Mouse (Mus musculus) spleen, postnatal 4 days (tissue): ENCODE results near the gene Phactr1.
A peak's percentile ranks its signal among the peaks of the same experiment; 100 is the strongest.

Experiments used
- DNase-seq, 2 experiments: peaks; one replicate each; pipeline ENCODE4 v3.0.0; 2022; ENCODE audit warnings: low spot score in 2 of 2

Gene Phactr1

GRCm38 (mm10) chr13:43030222-43030621, 349.8 kb downstream of the Phactr1 start:
- DNase-seq: no peak

DNA sequence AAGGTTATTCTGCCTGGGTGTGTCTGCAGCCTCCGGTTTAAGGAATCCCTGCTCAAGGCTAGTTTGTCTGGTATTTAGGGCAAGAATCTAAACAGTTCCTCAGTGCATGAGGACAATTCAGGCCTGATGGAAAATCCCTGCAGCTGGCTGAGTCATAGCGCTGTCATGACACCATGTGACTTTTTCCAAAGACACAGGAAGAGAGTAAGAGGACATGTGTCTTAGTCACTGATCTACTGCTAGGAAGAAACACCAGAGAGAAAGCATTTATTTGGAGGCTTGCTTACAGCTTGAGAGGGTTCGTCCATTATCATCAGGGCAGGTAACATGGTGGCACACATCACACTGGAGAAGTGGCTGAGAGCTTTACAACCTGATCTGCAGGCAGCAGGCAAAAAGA, 352.0 kb downstream of the Phactr1 start:
- no peak for DNase-seq

DNA sequence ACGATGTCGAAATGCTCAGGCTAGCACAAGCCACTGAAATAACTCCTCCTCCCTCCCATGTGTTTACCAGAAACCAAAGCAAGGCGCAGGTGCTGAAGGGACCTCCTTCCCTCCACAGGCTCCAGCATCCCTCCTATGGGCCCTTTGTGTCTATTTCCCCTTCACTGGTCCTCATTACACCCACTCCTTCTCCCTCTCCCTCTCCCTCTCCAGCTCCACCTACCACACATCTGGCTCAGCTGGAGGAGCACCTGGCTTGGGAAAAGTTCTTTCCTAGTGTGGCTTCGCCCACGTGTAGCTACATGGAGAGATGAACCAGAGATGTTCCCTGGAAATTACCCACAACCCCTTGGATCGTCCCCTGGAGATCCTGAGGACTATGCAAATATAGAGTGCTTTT, 356.1 kb downstream of the Phactr1 start:
- DNase-seq: no peak

- no peak for DNase-seq
These were observed 362.3 kb downstream of the Phactr1 start for GRCm38 (mm10) chr13:43042766-43043165.

DNA sequence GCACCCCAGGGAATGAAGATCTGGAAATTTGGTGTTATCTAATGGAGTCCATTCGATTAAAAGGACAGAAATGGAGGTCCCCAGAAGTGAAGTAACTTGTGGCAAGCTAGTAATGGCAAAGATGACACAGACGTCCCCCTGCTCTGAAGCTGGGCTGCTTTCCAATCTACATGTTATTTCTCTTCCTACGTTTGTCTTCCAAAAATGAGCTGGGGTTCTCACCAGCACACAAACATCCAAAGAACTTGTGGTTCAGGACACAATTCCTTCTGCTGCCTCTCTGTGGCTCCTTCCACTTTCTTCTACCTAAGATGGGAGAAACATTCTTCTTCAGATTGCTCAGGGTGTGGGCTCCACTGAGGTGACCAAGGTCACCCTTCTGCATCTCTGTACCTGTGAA, 368.1 kb downstream of the Phactr1 start:
- no peak for DNase-seq

- peak in 1 of 2 experiments; percentile 51 for DNase-seq
These were observed 372.8 kb downstream of the Phactr1 start for GRCm38 (mm10) chr13:43053201-43053600.

DNA sequence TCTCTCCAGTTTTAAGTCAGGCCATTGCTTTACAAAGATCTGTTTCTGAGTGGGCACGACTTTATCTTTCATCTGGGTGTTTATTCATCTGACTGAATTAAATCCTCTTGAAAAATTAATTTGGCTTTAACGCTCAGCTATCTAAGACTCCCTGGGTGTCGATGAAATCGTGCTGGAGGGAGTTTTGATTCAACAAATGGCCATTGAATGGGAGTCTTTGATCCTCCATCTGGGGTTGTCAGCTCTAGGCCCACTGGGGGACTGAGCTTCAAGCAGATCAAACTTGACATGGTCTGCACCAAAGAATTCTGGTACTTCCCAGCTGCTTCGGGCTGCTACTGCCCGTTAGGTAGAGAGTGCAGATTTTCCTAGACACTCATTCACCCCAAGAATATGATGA, 374.7 kb downstream of the Phactr1 start:
- no peak for DNase-seq

DNA sequence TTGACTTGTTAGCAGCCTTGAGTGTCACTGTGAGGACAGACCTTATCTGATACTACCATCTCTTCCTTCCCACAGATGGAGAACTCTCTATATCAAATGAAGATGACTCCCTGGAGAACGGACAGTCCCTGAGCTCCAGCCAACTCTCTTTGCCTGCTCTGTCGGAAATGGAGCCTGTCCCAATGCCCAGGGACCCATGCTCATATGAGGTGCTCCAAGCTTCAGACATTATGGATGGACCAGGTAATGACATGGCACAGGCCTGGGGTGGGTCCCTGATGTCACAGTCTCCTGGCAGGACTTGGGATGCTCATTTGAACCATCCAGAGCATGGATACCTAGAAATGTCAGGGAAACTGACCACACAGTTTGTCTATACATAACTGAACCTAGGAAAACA, 376.7 kb downstream of the Phactr1 start:
- peak in 1 of 2 experiments; percentile 50 for DNase-seq

GRCm38 (mm10) chr13:43063355-43063754, 382.9 kb downstream of the Phactr1 start:
- no peak for DNase-seq

- DNase-seq: no peak
These were observed 388.4 kb downstream of the Phactr1 start for GRCm38 (mm10) chr13:43068716-43069265.

- DNase-seq: no peak
These were observed 390.1 kb downstream of the Phactr1 start for GRCm38 (mm10) chr13:43070496-43070895.

DNA sequence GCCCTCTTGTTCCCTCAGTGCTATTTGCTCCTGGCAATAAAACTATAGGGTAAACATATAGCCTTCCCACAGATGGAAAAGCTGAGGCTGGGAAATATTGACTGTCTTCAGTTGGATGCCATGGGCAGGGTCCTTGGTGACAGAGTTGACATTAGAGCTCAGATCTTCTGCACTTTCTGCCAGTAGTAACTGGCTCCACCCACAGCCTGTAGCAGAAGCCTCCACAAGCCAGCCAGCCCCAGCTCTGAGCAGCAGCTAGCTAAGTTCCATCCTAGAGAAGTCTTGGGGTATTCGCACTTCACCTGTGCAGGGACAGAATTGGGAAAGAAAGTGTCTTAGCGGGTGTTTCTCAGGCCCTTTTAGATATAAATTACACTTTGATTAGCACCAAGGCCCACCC, 390.5 kb downstream of the Phactr1 start:
- no peak for DNase-seq

- DNase-seq: no peak
These were observed 395.0 kb downstream of the Phactr1 start for GRCm38 (mm10) chr13:43075456-43075855.

- no peak for DNase-seq
These were observed 397.1 kb downstream of the Phactr1 start for GRCm38 (mm10) chr13:43077485-43077884.

- no peak for DNase-seq
These were observed 404.8 kb downstream of the Phactr1 start for GRCm38 (mm10) chr13:43085226-43085625.

DNA sequence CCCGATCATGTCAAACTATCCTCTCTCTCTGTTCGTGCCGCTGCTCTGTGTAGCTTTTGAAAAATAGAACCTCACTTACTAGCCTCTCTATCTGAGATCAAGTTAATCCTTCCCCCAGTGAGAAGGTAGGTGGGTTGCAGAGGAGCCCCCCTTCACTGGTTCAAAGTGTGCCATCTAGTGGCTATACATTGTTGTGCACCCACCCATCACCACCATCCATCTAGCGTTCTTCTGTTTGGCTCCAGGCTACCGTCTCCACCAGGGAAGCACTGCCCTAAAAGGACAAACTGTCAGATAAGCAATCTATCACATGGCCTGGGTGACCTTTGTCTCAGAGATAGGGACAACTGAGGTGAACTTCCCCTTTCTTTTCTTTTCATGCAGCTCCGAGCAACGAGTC, 413.9 kb downstream of the Phactr1 start:
- DNase-seq: no peak

DNA sequence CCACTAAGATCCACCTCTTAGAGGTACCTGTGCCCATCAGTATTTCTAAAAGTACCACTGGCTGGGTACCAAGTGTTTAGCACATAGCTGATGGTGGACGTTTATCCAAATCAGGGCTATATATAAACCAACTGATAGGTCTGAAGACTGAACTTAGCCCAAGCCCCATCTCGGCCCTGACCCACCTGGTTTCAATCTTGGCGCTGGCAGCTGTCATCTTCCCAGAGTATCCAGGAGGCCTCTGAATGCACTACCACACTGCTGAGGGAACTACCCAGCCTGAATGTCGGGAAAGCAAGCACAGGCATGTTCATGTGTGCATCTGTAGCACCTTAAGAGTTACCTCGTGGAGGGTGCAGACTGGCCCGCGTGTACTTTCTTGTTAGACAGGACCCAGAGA, 422.5 kb downstream of the Phactr1 start:
- DNase-seq: no peak

DNA sequence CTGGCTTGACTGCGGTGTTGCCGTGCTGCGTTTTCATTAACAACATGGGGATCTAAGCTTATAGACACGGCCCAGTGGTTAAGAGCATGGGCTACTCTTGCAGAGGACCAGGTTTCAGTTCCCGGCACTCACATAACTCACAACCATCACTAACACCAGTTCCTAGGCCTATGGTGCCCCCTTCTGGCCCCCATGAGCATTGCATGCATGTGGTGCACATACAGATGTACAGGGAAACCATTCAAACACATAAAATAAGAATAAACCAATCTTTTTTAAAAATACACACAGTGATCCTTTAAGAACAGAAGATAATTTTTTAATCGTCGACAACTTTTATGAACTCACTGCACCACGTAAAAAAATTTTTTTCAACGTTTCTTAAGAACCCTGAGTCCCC, 424.1 kb downstream of the Phactr1 start:
- DNase-seq: no peak

DNA sequence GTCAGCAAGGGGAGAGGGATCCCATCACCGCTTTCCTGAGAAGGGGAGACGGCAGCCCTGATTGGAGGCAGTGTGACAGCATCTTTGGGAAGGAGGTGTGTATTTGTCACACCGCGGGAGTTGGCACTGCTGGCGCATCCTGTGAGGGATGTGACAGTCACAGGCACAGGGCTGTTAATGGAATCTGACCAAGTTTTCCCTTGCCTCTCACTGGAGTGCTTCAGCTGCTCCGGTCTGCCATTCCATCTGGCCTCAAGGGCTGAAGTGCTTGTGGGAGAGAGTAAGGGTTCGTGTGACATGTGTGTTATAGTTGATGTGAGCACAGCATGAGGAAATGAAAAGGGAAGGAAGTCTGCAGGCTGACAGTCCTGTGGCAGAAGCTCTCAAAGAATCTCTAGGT, 431.9 kb downstream of the Phactr1 start:
- no peak for DNase-seq

DNA sequence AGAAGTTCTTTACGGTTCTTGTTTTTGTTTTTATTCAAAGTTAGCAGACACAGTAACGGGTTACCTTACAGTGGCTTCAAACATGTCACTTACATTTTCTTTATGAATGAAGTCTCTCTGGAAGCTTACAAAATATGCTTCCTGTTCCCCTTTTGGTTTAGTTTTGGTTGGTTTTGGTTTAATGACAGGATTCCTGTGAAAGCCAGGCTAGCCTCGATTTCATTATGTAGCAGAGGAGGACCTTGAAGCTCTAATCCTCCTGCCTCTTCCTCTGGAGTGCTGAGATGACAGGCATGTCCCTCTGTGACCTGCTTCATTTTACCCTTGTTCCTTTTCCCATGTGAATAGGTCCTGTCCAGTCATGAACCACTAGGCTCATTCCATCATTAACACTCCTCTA, 432.3 kb downstream of the Phactr1 start:
- no peak for DNase-seq

DNA sequence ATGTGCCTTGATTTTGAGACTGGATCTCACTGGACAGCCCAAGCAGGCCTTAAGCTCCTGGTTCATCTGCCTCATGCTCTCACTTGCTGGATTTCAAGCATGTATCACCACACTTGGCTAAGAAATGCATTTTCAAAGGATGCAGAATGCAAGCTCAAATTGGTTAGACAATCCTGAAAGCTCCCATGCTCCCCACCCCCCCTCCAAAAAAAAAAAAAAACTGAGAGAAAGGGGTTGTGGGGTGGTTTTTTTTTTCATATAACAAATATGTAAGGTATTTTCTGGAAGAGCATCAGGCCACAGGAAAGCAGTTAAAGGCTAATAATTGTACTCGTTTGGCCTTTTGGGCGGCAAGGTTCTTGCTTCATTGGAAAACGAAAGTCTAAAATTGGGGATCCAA, 432.7 kb downstream of the Phactr1 start:
- DNase-seq: no peak

DNA sequence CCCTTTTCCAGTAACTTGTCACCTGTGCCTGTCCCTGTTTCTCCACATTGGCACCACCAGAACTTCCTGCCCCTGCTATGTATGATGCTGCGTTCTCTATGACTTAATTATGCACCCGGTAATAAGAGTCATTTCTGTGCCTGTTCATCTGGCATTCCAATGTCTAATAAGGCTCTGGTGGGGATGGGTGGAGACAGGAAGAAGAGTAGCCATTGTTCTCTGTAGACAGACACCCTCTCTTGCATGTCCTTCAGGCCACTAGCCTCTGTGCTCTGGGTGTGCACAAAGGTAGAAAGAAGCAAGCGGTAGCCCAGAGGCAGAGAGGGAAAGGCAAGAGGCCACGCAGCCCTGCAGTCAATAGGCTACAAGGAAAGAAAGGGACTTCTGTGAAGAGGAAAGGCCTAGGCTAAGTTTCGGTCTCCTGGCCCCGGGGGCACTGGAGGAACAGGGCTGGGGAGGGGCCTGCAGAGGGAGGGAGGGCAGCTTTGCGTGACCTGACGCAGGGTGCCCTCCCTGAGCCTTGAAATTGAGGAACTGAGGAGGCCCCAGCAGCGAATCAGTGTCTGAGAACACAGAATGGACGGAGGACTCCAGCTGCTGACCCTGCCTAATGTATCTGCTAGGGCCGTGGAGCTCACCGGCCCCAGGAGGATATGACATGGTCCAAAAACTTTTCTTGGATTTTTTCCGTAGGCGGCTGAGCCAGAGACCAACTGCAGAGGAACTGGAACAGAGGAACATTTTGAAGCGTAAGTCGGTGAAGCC, 442.1 kb downstream of the Phactr1 start:
- peak; percentile 31 to 72 for DNase-seq

GRCm38 (mm10) chr13:43123895-43124682, 443.7 kb downstream of the Phactr1 start:
- no peak for DNase-seq
